Mouse (Mus musculus) small intestine, adult 2 months (tissue): ENCODE measurements around the gene Rbm33.

Experiments
- CTCF ChIP-seq: fragments of 200-500 bp; IDR thresholded peaks from 2 replicates; pipeline ENCODE4 v1.5.1; 2012; ENCODE audit warnings: low read depth, mild to moderate bottlenecking, control low read depth, inconsistent platforms, low read length, moderate library complexity, mixed read lengths; ENCODE audit not compliant: insufficient replicate concordance, insufficient read length; ENCODE audit errors: extremely low read depth
- POLR2A ChIP-seq: fragments of 200-500 bp; IDR thresholded peaks from 2 replicates; pipeline ENCODE4 v1.6.1; 2012; ENCODE audit warnings: low read depth, mild to moderate bottlenecking, control low read depth, inconsistent platforms, low read length, moderate library complexity

- TF ChIP-seq POLR2A (no peak), CTCF (no peak)
These were observed 14.2 kb upstream of the Rbm33 start for GRCm38 (mm10) chr5:28302671-28303070.
